Mouse (Mus musculus) CH12.LX (cell line): ENCODE results near the gene E430018J23Rik. TPM values are rescaled to one million over a fixed set of nuclear protein-coding genes. Genes with fewer than 3 reads are reported as not detected.

Experiments
- DNase-seq: peaks from one replicate; pipeline ENCODE4 v3.0.0-alpha.2; 2013; ENCODE audit errors: extremely low read depth
- H3K27ac ChIP-seq: 2 replicates; pipeline ENCODE4 v1.5.1; 2012; ENCODE audit warnings: low read depth, mild to moderate bottlenecking, control low read depth, moderate library complexity; ENCODE audit not compliant: insufficient read depth
- H3K27me3 ChIP-seq: replicated peaks from 2 replicates; pipeline ENCODE3; 2012; ENCODE audit warnings: inconsistent platforms
- H3K36me3 ChIP-seq, 2 experiments: replicated peaks in 1 of 2; 2 replicates each; pipeline versions ENCODE3 to v1.6.1; 2012; ENCODE audit warnings: inconsistent platforms in 1 of 2, low read length in 1 of 2, mild to moderate bottlenecking in 1 of 2, mixed read lengths in 1 of 2, moderate library complexity in 1 of 2; ENCODE audit not compliant: control insufficient read depth in 1 of 2, insufficient read depth in 1 of 2
- H3K4me1 ChIP-seq, 2 experiments: 2 replicates each; pipeline ENCODE4 v1.6.1; 2012; ENCODE audit warnings: inconsistent platforms in 1 of 2, moderate library complexity in 1 of 2; ENCODE audit not compliant: insufficient read depth in 2 of 2, control insufficient read depth in 1 of 2
- H3K4me2 ChIP-seq: 2 replicates; pipeline ENCODE4 v1.6.1; 2012; ENCODE audit warnings: low read depth, mild to moderate bottlenecking, control low read depth; ENCODE audit not compliant: poor library complexity, insufficient read depth, severe bottlenecking
- H3K4me3 ChIP-seq, 3 experiments: fragments of 150-350 bp in 1 of 3; sonication (generic) in 1 of 3; replicated peaks in 1 of 3; 2 replicates each; pipeline versions ENCODE3 to v1.5.1; 2011 to 2012; ENCODE audit warnings: low read depth in 2 of 3, low read length in 2 of 3, mild to moderate bottlenecking in 2 of 3, moderate library complexity in 2 of 3, control low read depth in 1 of 3, improper control_type of control experiment in 1 of 3, inconsistent platforms in 1 of 3, mixed read lengths in 1 of 3; ENCODE audit not compliant: poor library complexity in 1 of 3
- H3K79me2 ChIP-seq: replicated peaks from 2 replicates; pipeline ENCODE4 v1.6.1; 2012; ENCODE audit warnings: mild to moderate bottlenecking, moderate library complexity; ENCODE audit not compliant: control insufficient read depth, poor library complexity, insufficient read depth, severe bottlenecking; ENCODE audit errors: extremely low read depth
- H3K9ac ChIP-seq: 2 replicates; pipeline ENCODE4 v1.6.1; 2012; ENCODE audit warnings: low read depth, mild to moderate bottlenecking, control low read depth, moderate library complexity; ENCODE audit not compliant: insufficient read depth
- H3K9me3 ChIP-seq: replicated peaks from 2 replicates; pipeline ENCODE3; 2012; ENCODE audit warnings: low read length, inconsistent platforms, mixed read lengths
- BHLHE40 ChIP-seq: IDR thresholded peaks from 2 replicates; pipeline ENCODE4 v1.6.1; 2011; ENCODE audit warnings: mild to moderate bottlenecking, low read depth, low read length, improper control_type of control experiment
- CHD1 ChIP-seq: IDR thresholded peaks from 2 replicates; pipeline ENCODE4 v1.6.1; 2012; ENCODE audit warnings: low read depth, low read length, improper control_type of control experiment, inconsistent platforms
- CTCF ChIP-seq, 2 experiments: IDR thresholded peaks in 1 of 2; conservative IDR thresholded peaks in 1 of 2; 2 replicates each; pipeline ENCODE4 v1.5.1; 2011 to 2012; ENCODE audit warnings: low read depth in 2 of 2, low read length in 2 of 2, improper control_type of control experiment in 1 of 2, inconsistent platforms in 1 of 2, mild to moderate bottlenecking in 1 of 2, moderate library complexity in 1 of 2
- E2F4 ChIP-seq: IDR thresholded peaks from 2 replicates; pipeline ENCODE4 v1.6.1; 2011; ENCODE audit warnings: low read depth, low read length, improper control_type of control experiment; ENCODE audit not compliant: insufficient replicate concordance
- IRF4 ChIP-seq: IDR thresholded peaks from 2 replicates; pipeline ENCODE4 v1.6.1; 2014; ENCODE audit warnings: low read depth, mild to moderate bottlenecking, inconsistent platforms, low read length, improper control_type of control experiment
- JUND ChIP-seq: conservative IDR thresholded peaks from 2 replicates; pipeline ENCODE4 v1.6.1; 2011; ENCODE audit warnings: low read depth, low read length, improper control_type of control experiment
- MAX ChIP-seq: IDR thresholded peaks from 2 replicates; pipeline ENCODE4 v1.6.1; 2011; ENCODE audit warnings: low read length, improper control_type of control experiment
- NELFE ChIP-seq: IDR thresholded peaks from 2 replicates; pipeline ENCODE4 v1.6.1; 2011; ENCODE audit warnings: low read depth, low read length, improper control_type of control experiment
- PAX5 ChIP-seq: IDR thresholded peaks from 2 replicates; pipeline ENCODE4 v1.6.1; 2012; ENCODE audit warnings: low read length, inconsistent platforms, mixed read lengths
- POLR2A ChIP-seq: IDR thresholded peaks from 2 replicates; pipeline ENCODE4 v1.6.1; 2011; ENCODE audit warnings: low read depth, mild to moderate bottlenecking, improper control_type of control experiment, low read length
- RAD21 ChIP-seq: IDR thresholded peaks from 2 replicates; pipeline ENCODE4 v1.6.1; 2011; ENCODE audit warnings: low read depth, mild to moderate bottlenecking, low read length, improper control_type of control experiment, moderate library complexity
- UBTF ChIP-seq: IDR thresholded peaks from 2 replicates; pipeline ENCODE4 v1.6.1; 2012; ENCODE audit warnings: low read depth, mild to moderate bottlenecking, inconsistent platforms, low read length, improper control_type of control experiment, moderate library complexity
- USF1 ChIP-seq: IDR thresholded peaks from 2 replicates; pipeline ENCODE4 v1.6.1; 2014; ENCODE audit warnings: low read depth, mild to moderate bottlenecking, inconsistent platforms, low read length, improper control_type of control experiment
- ZMIZ1 ChIP-seq: IDR thresholded peaks from 2 replicates; pipeline ENCODE4 v1.6.1; 2012; ENCODE audit warnings: low read depth, mild to moderate bottlenecking, inconsistent platforms, low read length, improper control_type of control experiment
- dilution Hi-C: fragments of 300-500 bp; cut with MboI; formaldehyde crosslinking; loops from 2 replicates; pipeline ENCODE4 v1.14.3; 2020; ENCODE audit warnings: low sequenced_read_pairs; ENCODE audit not compliant: extremely low pct_unique_long_range_greater_than_20kb, extremely low pct_ligation_motif_present
- in situ Hi-C: fragments of 300-500 bp; cut with MboI; formaldehyde crosslinking; loops from 3 replicates; pipeline ENCODE4 v1.14.3; 2019; ENCODE audit warnings: low sequenced_read_pairs, low pct_ligation_motif_present, low pct_unique_long_range_greater_than_20kb, mixed read lengths
- polyA plus RNA-seq: library from polyadenylated mRNA; unstranded; fragments of >175 nt; gene quantifications from 2 replicates; pipeline ENCODE4 v1.2.1, GENCODE M21; 2012; ENCODE audit warnings: low read depth; ENCODE audit not compliant: insufficient read length
- total RNA-seq, 2 experiments: library from RNA; depleted of rRNA; stranded (reverse); fragments of 300-350 nt in 1 of 2; fragments of >200 nt in 1 of 2; gene quantifications; 2 replicates each; pipeline ENCODE4 v1.2.3; 2012 to 2014

Gene E430018J23Rik
- total and polyA plus RNA-seq, 3 experiments, result 3.8 to 9.2 (median 8.9) TPM

DNA sequence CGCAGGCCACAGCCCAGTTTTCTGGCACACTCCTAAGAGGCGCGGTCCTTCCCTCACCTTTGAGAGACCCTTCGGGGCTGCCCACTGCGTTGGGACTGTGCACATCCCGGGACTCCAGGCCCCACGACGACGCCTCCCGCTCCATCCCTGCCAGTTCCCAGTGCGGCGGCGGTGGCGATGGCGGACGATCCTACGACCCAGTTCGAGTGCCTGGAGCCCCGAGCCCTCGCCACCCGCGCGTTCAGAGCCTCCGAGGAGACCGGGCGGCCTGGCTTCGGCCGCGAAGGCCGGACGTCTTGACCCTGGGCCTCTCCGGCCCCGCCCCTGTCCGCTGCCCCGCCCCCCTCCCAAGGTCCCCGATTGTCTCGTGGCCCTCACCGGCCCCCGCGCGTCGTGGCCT, 48.3 kb downstream of the E430018J23Rik start:
- H3K79me2 ChIP-seq, result no peaks in the 10 kb centered on the region
- H3K4me2 ChIP-seq, result peak overlapping the region; percentile 82
- peaks cover 8% of the 10 kb centered on the region for H3K27me3 ChIP-seq
- DNase-seq, result no peak
- no peak for TF ChIP-seq JUND
- 0 out of 2 replicates have a peak, but pooled peaks have one; percentile 13 for TF ChIP-seq NELFE
- TF ChIP-seq ZMIZ1, result peak; percentile 53; the same call in 1 of the 2 replicates
- TF ChIP-seq PAX5, result no peak
- peak; percentile 64 for TF ChIP-seq POLR2A
- H3K9me3 ChIP-seq, result no peaks in the 10 kb centered on the region
- no peak overlapping the region; the same call in 1 of the 2 replicates for H3K27ac ChIP-seq
- H3K4me1 ChIP-seq, result peaks cover 0 to 11% of the 10 kb centered on the region in 2 experiments; a peak in 2 of 4 replicates
- dilution Hi-C loops (no loop called here), in situ Hi-C loops (no loop called here)
- peak overlapping the region; percentile 93 for H3K9ac ChIP-seq
- H3K36me3 ChIP-seq, result peaks cover 10 to 24% of the 10 kb centered on the region in 2 experiments
- peak overlapping the region; percentile 69 to 84 (median 80) for H3K4me3 ChIP-seq

GRCm38 (mm10) chr7:127344371-127344770, 49.1 kb downstream of the E430018J23Rik start:
- in situ Hi-C loops (no loop called here), dilution Hi-C loops (no loop called here)
- TF ChIP-seq BHLHE40 (no peak), MAX (no peak), UBTF (no peak), RAD21 (no peak), NELFE (no peak), USF1 (no peak), E2F4 (no peak), CHD1 (no peak), CTCF (conservative IDR thresholded peaks at IDR 0.05 in 1 of 2, IDR thresholded peaks at IDR 0.05 in 1 of 2; ENCODE audit: low read depth in 2 of 2, low read length in 2 of 2) (no peak), IRF4 (no peak)
- peak overlapping the region in 1 of 3 experiments; percentile 84 for H3K4me3 ChIP-seq
- peak overlapping the region; percentile 93 for H3K9ac ChIP-seq
- peaks cover 10 to 24% of the 10 kb centered on the region in 2 experiments for H3K36me3 ChIP-seq
- peak overlapping the region; percentile 82 for H3K4me2 ChIP-seq
- H3K79me2 ChIP-seq, result no peaks in the 10 kb centered on the region
- DNase-seq, result no peak
- H3K27ac ChIP-seq, result no peak overlapping the region
- no peaks in the 10 kb centered on the region for H3K9me3 ChIP-seq
- H3K4me1 ChIP-seq, result peaks cover 0 to 11% of the 10 kb centered on the region in 2 experiments; a peak in 2 of 4 replicates
- H3K27me3 ChIP-seq, result peaks cover 7% of the 10 kb centered on the region
